Mouse (Mus musculus) megakaryocyte progenitor cell, adult 5-6 weeks (primary cell): Measurements from ENCODE around the gene Abcg8. TPM values are rescaled to one million over a fixed set of nuclear protein-coding genes. Genes with fewer than 3 reads are reported as not detected.

Experiments
- total RNA-seq, 2 experiments: library from RNA; stranded (forward) in 1 of 2; stranded (reverse) in 1 of 2; fragments of 157-497, 149-512 nt in 1 of 2; fragments of 200-1000 nt in 1 of 2; gene quantifications; 2 replicates each; pipeline versions ENCODE4 v1.2.3 to v1.2.4; 2015 to 2017

Gene Abcg8
- total RNA-seq, 2 experiments from 2014 or later = not detected

Other genes with a start within 250 kb of the Abcg8 start
- 28.2 and 32.7 TPM in 2 replicates for gene Thada, start 210.1 kb upstream of the Abcg8 start, total RNA-seq (2015)
- 27.1 and 33.8 TPM in 2 replicates for gene Thada, start 210.1 kb upstream of the Abcg8 start, total RNA-seq (2017)
- 0.44 and 0.81 TPM in 2 replicates for gene Plekhh2, start 164.4 kb upstream of the Abcg8 start, total RNA-seq (2015)
- 0.25 and 0.27 TPM in 2 replicates for gene Plekhh2, start 164.4 kb upstream of the Abcg8 start, total RNA-seq (2017)
- 4.9 and 6.3 TPM in 2 replicates for gene Dync2li1, start 49.8 kb upstream of the Abcg8 start, total RNA-seq (2015)
- 3.5 and 5.9 TPM in 2 replicates for gene Dync2li1, start 49.8 kb upstream of the Abcg8 start, total RNA-seq (2017)
- gene Abcg5, start 6.7 kb downstream of the Abcg8 start, total RNA-seq (2015) = not detected in 2 replicates
- gene Abcg5, start 6.7 kb downstream of the Abcg8 start, total RNA-seq (2017) = not detected in 2 replicates
- gene Lrpprc, start 114.5 kb downstream of the Abcg8 start, total RNA-seq (2015) = 42.0 and 53.0 TPM in 2 replicates
- 76.3 and 91.4 TPM in 2 replicates for gene Lrpprc, start 114.5 kb downstream of the Abcg8 start, total RNA-seq (2017)